Mouse (Mus musculus) cerebellum, adult 2 months (tissue): ENCODE results near the gene Fnip2.

Experiments used
- CTCF ChIP-seq: fragments of 200-500 bp; IDR thresholded peaks from 2 replicates; pipeline ENCODE4 v1.5.1; 2011; ENCODE audit warnings: low read depth, mild to moderate bottlenecking, control low read depth, low read length, moderate library complexity, borderline replicate concordance; ENCODE audit not compliant: insufficient read depth
- POLR2A ChIP-seq: fragments of 200-500 bp; IDR thresholded peaks from 2 replicates; pipeline ENCODE4 v1.6.1; 2011; ENCODE audit warnings: low read length, control low read depth, borderline replicate concordance; ENCODE audit not compliant: insufficient read depth

- TF ChIP-seq CTCF (no peak), POLR2A (no peak)
Measured at GRCm38 (mm10) chr3:79566716-79567691, 592 bp downstream of the Fnip2 start.
